Mouse (Mus musculus): ENCODE data around the gene Abhd14b.

DNA sequence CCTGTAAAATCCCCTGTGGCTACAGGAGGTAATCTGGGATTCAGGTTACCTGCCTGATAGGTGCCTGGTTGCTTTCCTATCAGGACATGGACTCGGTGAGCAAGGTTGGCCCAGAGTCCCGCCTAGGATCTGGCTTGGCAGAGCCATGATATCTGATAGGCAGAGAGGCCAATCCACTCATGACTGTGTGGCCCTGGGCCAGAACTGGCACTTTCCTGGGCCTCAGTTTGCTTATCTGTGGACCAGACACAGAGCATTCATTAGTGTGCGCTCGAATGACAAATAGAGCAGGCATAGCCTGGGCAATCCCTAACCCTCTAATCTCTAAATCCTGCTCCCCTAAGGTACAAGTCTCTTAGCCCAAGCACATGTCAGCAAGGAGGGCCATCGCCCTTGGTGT, 45.1 kb upstream of the Abhd14b start:
- TF ChIP-seq CTCF (conservative IDR thresholded peaks at IDR 0.05; ENCODE audit: insufficient read depth, insufficient read length, low read depth, low read length) (no peak), POLR2A (IDR thresholded peaks at IDR 0.05; ENCODE audit: low read depth, low read length) (no peak)
